9 mouse cellular contexts compared by ENCODE assay signal in the genomic region with DNA sequence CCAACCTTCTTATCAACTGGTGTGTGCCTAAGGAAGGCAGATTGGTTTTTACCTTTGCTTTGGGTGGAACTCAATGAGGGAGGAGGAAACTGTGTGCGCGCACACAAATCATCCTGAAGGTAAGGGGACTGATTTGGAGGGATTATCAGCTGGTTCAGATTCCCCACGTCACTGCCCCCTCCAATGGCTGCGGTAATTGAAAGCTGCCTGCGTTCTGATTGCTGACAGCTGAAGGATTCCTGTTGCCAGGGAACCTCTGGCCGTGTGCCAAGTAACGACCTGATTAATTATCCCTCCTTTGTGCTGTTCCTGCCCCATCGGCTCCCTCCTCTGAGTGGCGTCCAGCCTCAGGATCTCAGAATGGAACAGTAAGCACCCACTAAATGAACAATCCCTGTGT.
DNase-seq lines count a peak whose midpoint lies in the region; ATAC-seq lines count a peak whose summit lies in the region.
"Had no signal": no experiment of that assay in that cellular context is flagged by ENCODE, and none has a peak within 500 bp of the region (broad histone marks: within the 10 kb centered on the region; RNA-seq: fewer than 3 reads in every experiment).

No protein-coding gene starts in this region.

- no peaks in the 10 kb centered on the region for H3K27me3 ChIP-seq in heart, embryonic 13.5 days (replicated peaks)
- no peaks in the 10 kb centered on the region; the same call in 1 of the 2 replicates for H3K27me3 ChIP-seq in midbrain, embryonic 15.5 days (replicated peaks)

- ATAC-seq in heart, embryonic 13.5 days (ENCODE audit: extremely low read depth, insufficient number of reproducible peaks, low FRiP score, low TSS enrichment), result 0 out of 2 replicates have a peak, but pooled peaks have one; percentile 46
- peak; percentile 85 for ATAC-seq in midbrain, embryonic 15.5 days (replicated peaks)

- no peak overlapping the region for H3K4me3 ChIP-seq in heart, embryonic 13.5 days
- no peak overlapping the region for H3K4me3 ChIP-seq in midbrain, embryonic 15.5 days
- H3K4me3 ChIP-seq: left cerebral cortex, adult 2 months had no signal

- no peak overlapping the region for H3K9ac ChIP-seq in heart, embryonic 13.5 days
- no peak overlapping the region for H3K9ac ChIP-seq in midbrain, embryonic 15.5 days

- 5% methylated on average over 9 of the region's 9 CpGs for WGBS in heart, embryonic 13.5 days
- WGBS in midbrain, embryonic 15.5 days, result 10% methylated on average over 9 of the region's 9 CpGs

- peak; percentile 88 to 89 for DNase-seq in cerebellum, postnatal 10 days
- no peak for DNase-seq in cerebellum, adult 9-11 months
- DNase-seq in adrenal gland, postnatal 10 days, result peak; percentile 64
- DNase-seq in layer of hippocampus, adult 8-10 months (ENCODE audit: low spot score in 2 of 2), result peak; percentile 48 to 55
- no peak for DNase-seq in frontal cortex, postnatal 25 days (ENCODE audit: low spot score in 2 of 2)
- no peak for DNase-seq in urinary bladder, adult 2 months (ENCODE audit: low spot score)

- H3K4me1 ChIP-seq in heart, embryonic 13.5 days, result peaks cover 22% of the 10 kb centered on the region
- H3K4me1 ChIP-seq in midbrain, embryonic 15.5 days, result peaks cover 6% of the 10 kb centered on the region

- H3K4me2 ChIP-seq in heart, embryonic 13.5 days, result peak overlapping the region; percentile 49
- peak overlapping the region; percentile 17 for H3K4me2 ChIP-seq in midbrain, embryonic 15.5 days

- 0 out of 2 replicates have a peak, but pooled peaks cover 3% of the 10 kb centered on the region for H3K9me3 ChIP-seq in heart, embryonic 13.5 days
- no peaks in the 10 kb centered on the region for H3K9me3 ChIP-seq in midbrain, embryonic 15.5 days

- H3K27ac ChIP-seq in heart, embryonic 13.5 days (replicated peaks), result 0 out of 2 replicates have a peak overlapping the region, but pooled peaks have one; percentile 61
- H3K27ac ChIP-seq in midbrain, embryonic 15.5 days, result no peak overlapping the region
- H3K27ac ChIP-seq: left cerebral cortex, adult 2 months had no signal

- H3K36me3 ChIP-seq in heart, embryonic 13.5 days, result no peaks in the 10 kb centered on the region
- H3K36me3 ChIP-seq in midbrain, embryonic 15.5 days (replicated peaks), result no peaks in the 10 kb centered on the region

Comparison
In these comparisons a context has a peak if more than half of its experiments do, and no peak if none do; other contexts are left out.
1. DNase-seq: peak in cerebellum, postnatal 10 days (2 of 2), adrenal gland, postnatal 10 days (single experiment) and layer of hippocampus, adult 8-10 months (2 of 2); none in cerebellum, adult 9-11 months (single experiment), frontal cortex, postnatal 25 days (0 of 2) and urinary bladder, adult 2 months (single experiment).